Mouse (Mus musculus) midbrain, postnatal 0 days (tissue): Measurements from ENCODE around the gene Bsn. TPM values are rescaled to one million over a fixed set of nuclear protein-coding genes. Genes with fewer than 3 reads are reported as not detected.

Experiments used
- ATAC-seq: fragments of 200-750 bp; cut with Nextera tagmentation; 2 replicates; pipeline ENCODE4 v1.8.0; 2017; ENCODE audit warnings: moderate number of reproducible peaks, mild to moderate bottlenecking, moderate TSS enrichment, moderate library complexity; ENCODE audit not compliant: low FRiP score
- DNase-seq: peaks from one replicate; pipeline ENCODE4 v3.0.0-alpha.2; 2015; ENCODE audit warnings: low spot score
- H3K27ac ChIP-seq: fragments of 300-500 bp; sonication (generic); 2 replicates; pipeline ENCODE4 v1.5.1; 2014; ENCODE audit warnings: low read depth, mild to moderate bottlenecking, low read length, mixed read lengths
- H3K27me3 ChIP-seq: fragments of 300-500 bp; sonication (generic); 2 replicates; pipeline ENCODE4 v1.6.1; 2014; ENCODE audit warnings: low read length, control low read depth, mixed read lengths; ENCODE audit not compliant: insufficient read depth
- H3K36me3 ChIP-seq: fragments of 300-500 bp; sonication (generic); 2 replicates; pipeline ENCODE4 v1.6.1; 2014; ENCODE audit warnings: low read length, control low read depth, mixed read lengths; ENCODE audit not compliant: insufficient read depth
- H3K4me1 ChIP-seq: fragments of 300-500 bp; sonication (generic); 2 replicates; pipeline ENCODE4 v1.6.1; 2014; ENCODE audit warnings: mild to moderate bottlenecking, control low read depth, antibody characterized with exemption, low read length, mixed read lengths; ENCODE audit not compliant: insufficient read depth
- H3K4me2 ChIP-seq: fragments of 300-500 bp; sonication (generic); 2 replicates; pipeline ENCODE4 v1.6.1; 2014; ENCODE audit warnings: low read depth, mild to moderate bottlenecking, low read length, mixed read lengths; ENCODE audit not compliant: poor library complexity, severe bottlenecking
- H3K4me3 ChIP-seq: fragments of 300-500 bp; sonication (generic); 2 replicates; pipeline ENCODE4 v1.5.1; 2014; ENCODE audit warnings: low read depth, mild to moderate bottlenecking, low read length, moderate library complexity
- H3K9ac ChIP-seq: fragments of 300-500 bp; sonication (generic); replicated peaks from 2 replicates; pipeline ENCODE4 v1.6.1; 2014; ENCODE audit warnings: mild to moderate bottlenecking, low read length, moderate library complexity, mixed read lengths; ENCODE audit not compliant: poor library complexity, severe bottlenecking
- H3K9me3 ChIP-seq: fragments of 300-500 bp; sonication (generic); 2 replicates; pipeline ENCODE4 v1.6.1; 2016; ENCODE audit warnings: low read length, control low read depth
- CTCF ChIP-seq: IDR thresholded peaks from 2 replicates; pipeline ENCODE4 v1.5.1; 2016; ENCODE audit warnings: antibody characterized with exemption, mild to moderate bottlenecking
- WGBS: fragments of 180-500 bp; shearing (Covaris S2); extraction: QIAGEN DNeasy Blood & Tissue Kit; methylation state at CpG from one replicate; pipeline ENCODE4 v1.1.7; 2014; 5-methylcytosine and 5-hydroxymethylcytosine counted together
- polyA plus RNA-seq: library from polyadenylated mRNA; unstranded; fragments of >200 nt; fragmentation: Nextera tagmentation; extraction: Ambion mirVana; gene quantifications from 2 replicates; pipeline ENCODE4 v1.2.1, GENCODE M21; 2015
- total RNA-seq: library from RNA; depleted of rRNA; stranded (reverse); fragments of >200 nt; gene quantifications from 2 replicates; pipeline ENCODE4 v1.2.3, GENCODE M21; 2014

The Bsn gene
- total and polyA plus RNA-seq, 2 experiments from 2014 or later = 7.7 to 60.6 TPM

DNA sequence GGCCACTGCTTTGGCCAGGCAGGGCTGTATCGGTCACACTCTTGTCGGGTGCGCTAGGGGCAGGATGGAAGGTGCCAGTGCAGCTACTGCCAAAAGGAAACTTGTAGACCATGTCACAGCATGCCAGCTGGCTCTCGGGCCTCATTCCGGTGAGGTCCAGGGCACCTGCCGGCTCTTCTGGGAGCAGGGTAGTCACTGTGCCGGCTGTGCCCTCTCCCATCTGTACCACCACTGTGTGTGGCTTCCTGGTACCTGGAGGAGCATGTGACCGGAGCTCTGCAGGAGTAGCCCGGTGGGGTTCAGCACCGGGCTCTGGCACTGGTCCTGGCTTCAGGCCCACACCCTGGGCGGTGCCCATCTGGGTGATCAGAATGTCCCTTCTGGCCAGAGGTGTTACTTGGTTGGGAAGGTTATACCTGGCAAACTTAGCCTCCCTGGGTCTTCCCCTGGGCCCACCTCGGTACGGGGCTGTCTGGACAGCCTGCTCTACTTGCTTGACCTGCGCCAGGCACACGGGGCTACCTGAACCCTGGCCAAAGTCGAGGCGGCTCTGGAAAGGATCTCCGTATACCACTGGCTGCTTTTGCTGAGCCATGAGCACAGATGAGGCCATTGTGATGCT lies 77.4 kb downstream of the Bsn start:
- TF ChIP-seq CTCF = no peak
- 95% methylated on average over 18 of the region's 18 CpGs for WGBS
- H3K4me1 ChIP-seq = 0 out of 2 replicates have a peak, but pooled peaks cover 3% of the 10 kb centered on the region
- no peaks in the 10 kb centered on the region for H3K9me3 ChIP-seq
- ATAC-seq (no peak), DNase-seq (no peak)
- no peak overlapping the region for H3K4me3 ChIP-seq
- no peaks in the 10 kb centered on the region for H3K27me3 ChIP-seq
- H3K9ac ChIP-seq = no peak overlapping the region
- no peak overlapping the region for H3K27ac ChIP-seq
- H3K36me3 ChIP-seq = peaks cover 76% of the 10 kb centered on the region
- H3K4me2 ChIP-seq = no peak overlapping the region

DNA sequence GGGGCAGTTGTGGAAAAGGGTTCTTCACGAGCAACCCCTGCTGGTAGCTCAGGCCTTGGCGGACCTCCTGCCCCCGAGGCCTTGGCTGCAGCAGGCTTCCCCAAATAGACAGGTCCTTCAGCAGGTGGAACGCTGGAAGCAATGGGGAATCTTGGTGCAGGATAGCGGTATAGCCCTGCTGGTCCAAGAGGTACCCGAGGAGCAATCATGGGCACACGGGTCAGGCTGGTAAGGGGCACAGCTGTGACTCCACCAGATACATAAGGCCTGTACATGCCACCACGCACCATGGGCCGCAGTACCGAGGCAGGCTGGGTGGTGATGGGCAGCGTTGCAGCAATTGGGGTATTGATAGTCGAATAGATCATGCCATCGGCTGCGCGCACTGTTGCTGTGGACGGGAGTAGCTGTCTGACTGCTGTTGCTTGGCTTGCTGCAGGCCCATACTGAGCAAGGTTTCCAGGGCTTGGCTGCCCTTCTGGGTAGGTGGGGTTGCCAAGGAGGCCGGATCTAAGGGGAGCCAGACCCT lies 78.5 kb downstream of the Bsn start:
- Histone ChIP-seq H3K4me2 (peak overlapping the region; percentile 16; the same call in 1 of the 2 replicates), H3K4me3 (no peak overlapping the region), H3K27me3 (no peaks in the 10 kb centered on the region), H3K4me1 (0 out of 2 replicates have a peak, but pooled peaks cover 3% of the 10 kb centered on the region), H3K27ac (peak overlapping the region; percentile 26; the same call in 1 of the 2 replicates), H3K36me3 (peaks cover 81% of the 10 kb centered on the region), H3K9me3 (no peaks in the 10 kb centered on the region), H3K9ac (0 out of 2 replicates have a peak overlapping the region, but pooled peaks have one; percentile 33)
- 77% methylated on average over 17 of the region's 17 CpGs for WGBS
- no peak for TF ChIP-seq CTCF
- DNase-seq (no peak), ATAC-seq (no peak)

DNA sequence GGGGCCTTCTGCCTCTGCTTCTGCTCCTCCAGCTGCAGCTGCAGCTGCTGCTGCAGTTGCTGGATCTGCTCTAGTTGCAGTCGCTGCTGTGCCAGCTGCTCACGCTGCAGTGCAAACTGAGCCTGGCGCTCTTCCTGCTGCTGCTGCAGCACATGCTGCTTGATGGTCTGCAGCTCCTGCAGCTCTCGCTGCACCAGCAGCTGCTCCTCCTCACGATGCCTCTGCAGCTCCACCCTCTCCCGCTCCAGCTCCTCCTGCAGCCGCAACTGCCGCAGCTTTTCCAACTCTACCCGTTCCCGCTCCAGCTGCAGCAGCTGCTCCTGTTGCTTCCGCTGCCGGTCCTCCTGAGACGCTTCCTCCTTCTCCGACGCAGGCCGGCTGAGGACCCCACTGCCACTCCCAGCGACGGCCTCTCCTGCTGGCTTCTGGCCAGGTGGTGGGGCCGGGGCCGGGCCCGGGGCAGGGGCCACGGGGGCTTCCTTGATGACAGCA lies 79.0 kb downstream of the Bsn start:
- Histone ChIP-seq H3K4me3 (no peak overlapping the region), H3K4me1 (0 out of 2 replicates have a peak, but pooled peaks cover 3% of the 10 kb centered on the region), H3K9ac (0 out of 2 replicates have a peak overlapping the region, but pooled peaks have one; percentile 33), H3K9me3 (no peaks in the 10 kb centered on the region), H3K36me3 (peaks cover 80% of the 10 kb centered on the region), H3K27me3 (no peaks in the 10 kb centered on the region), H3K4me2 (peak overlapping the region; percentile 16; the same call in 1 of the 2 replicates), H3K27ac (peak overlapping the region; percentile 43; the same call in 1 of the 2 replicates)
- WGBS = 17% methylated on average over 22 of the region's 22 CpGs
- DNase-seq (peak; percentile 53), ATAC-seq (no peak)
- TF ChIP-seq CTCF = no peak

DNA sequence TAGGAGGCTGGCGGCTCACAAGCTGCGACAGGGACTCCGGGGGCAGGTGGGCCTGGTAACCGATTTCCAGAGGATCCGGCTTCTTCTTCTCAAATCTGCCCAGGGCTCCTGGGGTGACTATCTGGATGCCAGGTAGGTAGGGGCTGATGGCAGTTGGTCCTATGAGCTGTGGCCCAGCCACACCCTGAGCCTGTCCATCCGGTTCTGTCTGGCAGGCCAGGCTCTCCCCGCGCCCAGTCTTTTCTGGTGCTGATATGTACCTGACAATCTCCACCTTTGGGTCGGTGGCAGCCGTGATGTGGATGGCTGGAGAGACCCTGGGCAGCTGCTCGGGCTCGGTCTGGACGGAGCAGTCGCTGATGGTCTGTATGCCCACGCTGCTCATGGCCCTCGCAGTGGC lies 80.0 kb downstream of the Bsn start:
- no peak overlapping the region for H3K4me2 ChIP-seq

DNA sequence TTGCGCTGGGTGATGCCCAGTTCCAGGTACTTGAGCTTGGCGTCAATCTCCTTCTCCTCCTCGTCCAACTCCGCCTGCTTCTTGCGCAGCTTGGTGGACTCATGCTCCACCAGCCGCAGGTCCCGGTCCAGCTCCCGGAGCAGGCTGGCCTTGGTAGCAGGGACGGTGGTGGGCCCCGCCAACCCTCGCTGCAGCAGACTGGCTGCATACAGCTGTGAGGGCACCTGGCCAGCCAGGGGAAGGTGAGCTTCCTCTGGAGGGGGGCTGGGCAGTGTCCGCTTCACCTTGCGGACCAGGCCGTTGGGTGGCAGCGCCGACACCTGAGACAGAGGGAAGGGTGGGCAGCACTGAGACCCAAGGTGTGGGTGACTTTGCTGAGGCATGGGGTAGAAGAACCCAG lies 82.3 kb downstream of the Bsn start:
- no peak for TF ChIP-seq CTCF
- 97% methylated on average over 16 of the region's 16 CpGs for WGBS
- Histone ChIP-seq H3K4me1 (0 out of 2 replicates have a peak, but pooled peaks cover 3% of the 10 kb centered on the region), H3K27ac (no peak overlapping the region), H3K4me3 (no peak overlapping the region), H3K9ac (no peak overlapping the region), H3K9me3 (no peaks in the 10 kb centered on the region), H3K27me3 (no peaks in the 10 kb centered on the region), H3K4me2 (no peak overlapping the region), H3K36me3 (peaks cover 77% of the 10 kb centered on the region)
- no peak for ATAC-seq
- DNase-seq = no peak

More for the DNA sequence above, 80.0 kb downstream of the Bsn start:
- no peak for DNase-seq
- peaks cover 79% of the 10 kb centered on the region for H3K36me3 ChIP-seq
- H3K4me1 ChIP-seq = 0 out of 2 replicates have a peak, but pooled peaks cover 3% of the 10 kb centered on the region
- TF ChIP-seq CTCF = no peak
- WGBS = 88% methylated on average over 16 of the region's 16 CpGs
- H3K27me3 ChIP-seq = no peaks in the 10 kb centered on the region
- no peak overlapping the region for H3K27ac ChIP-seq
- H3K4me3 ChIP-seq = no peak overlapping the region
- no peak for ATAC-seq
- H3K9ac ChIP-seq = no peak overlapping the region
- no peaks in the 10 kb centered on the region for H3K9me3 ChIP-seq

DNA sequence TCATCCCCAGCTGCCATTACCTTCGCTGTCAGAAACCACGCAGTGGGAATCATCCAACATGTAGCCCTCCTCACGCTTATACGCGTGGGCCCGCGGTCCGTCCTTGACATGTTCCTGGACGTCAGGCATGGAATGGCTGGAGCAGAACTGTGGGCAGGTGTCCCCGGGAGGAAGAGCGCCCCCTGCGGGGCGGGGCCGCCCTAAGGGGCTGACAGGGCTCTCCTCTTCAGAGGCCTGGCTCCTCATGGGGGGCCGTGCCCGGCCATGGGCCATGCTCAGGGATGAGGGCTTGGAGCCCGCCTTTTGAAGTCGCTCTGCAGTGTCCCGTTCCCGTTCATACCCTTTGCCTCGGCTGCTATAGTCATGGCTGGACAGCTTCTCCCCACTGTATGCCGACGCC lies 84.1 kb downstream of the Bsn start:
- Histone ChIP-seq H3K27ac (no peak overlapping the region), H3K9ac (no peak overlapping the region), H3K27me3 (no peaks in the 10 kb centered on the region), H3K4me3 (no peak overlapping the region), H3K36me3 (peaks cover 76% of the 10 kb centered on the region), H3K9me3 (no peaks in the 10 kb centered on the region), H3K4me1 (0 out of 2 replicates have a peak, but pooled peaks cover 2% of the 10 kb centered on the region), H3K4me2 (no peak overlapping the region)
- DNase-seq = no peak
- 93% methylated on average over 23 of the region's 23 CpGs for WGBS
- no peak for ATAC-seq
- no peak for TF ChIP-seq CTCF
